Mouse (Mus musculus) liver, embryonic 13.5 days (tissue): ENCODE measurements around the gene Ttc39d. TPM values are rescaled to one million over a fixed set of nuclear protein-coding genes. Genes with fewer than 3 reads are reported as not detected.

ENCODE experiments used
- ATAC-seq: fragments of 200-750 bp; cut with Nextera tagmentation; 2 replicates; pipeline ENCODE4 v1.8.0; 2017; ENCODE audit warnings: low read depth, mild to moderate bottlenecking, moderate number of reproducible peaks, moderate library complexity
- DNase-seq: peaks from one replicate; pipeline ENCODE4 v3.0.0; 2022
- H3K27ac ChIP-seq: fragments of 300-500 bp; sonication (generic); 2 replicates; pipeline ENCODE4 v1.5.1; 2015; ENCODE audit warnings: moderate library complexity, mild to moderate bottlenecking, inconsistent platforms
- H3K27me3 ChIP-seq: fragments of 300-500 bp; sonication (generic); 2 replicates; pipeline ENCODE4 v1.6.1; 2015; ENCODE audit warnings: mild to moderate bottlenecking, inconsistent platforms
- H3K36me3 ChIP-seq: fragments of 300-500 bp; sonication (generic); 2 replicates; pipeline ENCODE4 v1.6.1; 2015; ENCODE audit warnings: mild to moderate bottlenecking, inconsistent platforms
- H3K4me1 ChIP-seq: fragments of 300-500 bp; sonication (generic); replicated peaks from 2 replicates; pipeline ENCODE4 v1.6.1; 2015; ENCODE audit warnings: inconsistent platforms
- H3K4me2 ChIP-seq: fragments of 300-500 bp; sonication (generic); 2 replicates; pipeline ENCODE4 v1.6.1; 2015; ENCODE audit warnings: inconsistent platforms, mild to moderate bottlenecking, moderate library complexity
- H3K4me3 ChIP-seq: fragments of 300-500 bp; sonication (generic); replicated peaks from 2 replicates; pipeline ENCODE4 v1.5.1; 2015; ENCODE audit warnings: mild to moderate bottlenecking, inconsistent platforms
- H3K9ac ChIP-seq: fragments of 300-500 bp; sonication (generic); 2 replicates; pipeline ENCODE4 v1.6.1; 2015; ENCODE audit warnings: mild to moderate bottlenecking, inconsistent platforms
- H3K9me3 ChIP-seq: fragments of 300-500 bp; sonication (generic); replicated peaks from 2 replicates; pipeline ENCODE4 v1.6.1; 2016; ENCODE audit warnings: inconsistent platforms
- WGBS: fragments of 180-500 bp; shearing (Covaris S2); methylation state at CpG from one replicate; pipeline ENCODE4 v1.1.7; 2015; ENCODE audit not compliant: insufficient replicate concordance; 5-methylcytosine and 5-hydroxymethylcytosine counted together
- polyA plus RNA-seq: library from polyadenylated mRNA; unstranded; fragments of >200 nt; fragmentation: Nextera tagmentation; extraction: Ambion mirVana; gene quantifications from 2 replicates; pipeline ENCODE4 v1.2.1, GENCODE M21; 2015

The Ttc39d gene
- polyA plus RNA-seq, 1 experiment from 2014 or later, result not detected

- 72% methylated on average over 5 of the region's 5 CpGs for WGBS
- Histone ChIP-seq H3K4me2 (no peak overlapping the region), H3K9ac (no peak overlapping the region), H3K36me3 (peaks cover 18% of the 10 kb centered on the region), H3K4me3 (no peak overlapping the region), H3K27me3 (no peaks in the 10 kb centered on the region), H3K27ac (no peak overlapping the region), H3K4me1 (peaks cover 18% of the 10 kb centered on the region), H3K9me3 (no peaks in the 10 kb centered on the region)
- no peak for DNase-seq
- ATAC-seq, result no peak; the same call in 1 of the 2 replicates
Measured at GRCm38 (mm10) chr17:80233844-80234243, 26.6 kb downstream of the Ttc39d start.

GRCm38 (mm10) chr17:80234376-80234775 is 27.1 kb downstream of the Ttc39d start:
- Histone ChIP-seq H3K9me3 (no peaks in the 10 kb centered on the region), H3K27ac (no peak overlapping the region), H3K4me3 (no peak overlapping the region), H3K36me3 (peaks cover 16% of the 10 kb centered on the region), H3K9ac (no peak overlapping the region), H3K4me2 (no peak overlapping the region), H3K4me1 (peaks cover 18% of the 10 kb centered on the region), H3K27me3 (no peaks in the 10 kb centered on the region)
- ATAC-seq (no peak), DNase-seq (no peak)
- WGBS, result 74% methylated on average over 7 of the region's 7 CpGs

GRCm38 (mm10) chr17:80235477-80235876 is 28.2 kb downstream of the Ttc39d start:
- Histone ChIP-seq H3K4me1 (peaks cover 18% of the 10 kb centered on the region), H3K27me3 (no peaks in the 10 kb centered on the region), H3K4me2 (no peak overlapping the region), H3K27ac (no peak overlapping the region), H3K36me3 (peaks cover 24% of the 10 kb centered on the region), H3K9me3 (no peaks in the 10 kb centered on the region), H3K4me3 (no peak overlapping the region), H3K9ac (no peak overlapping the region)
- DNase-seq (no peak), ATAC-seq (no peak)
- WGBS, result 69% methylated on average over 3 of the region's 3 CpGs

- Histone ChIP-seq H3K4me1 (peaks cover 11% of the 10 kb centered on the region), H3K27me3 (no peaks in the 10 kb centered on the region), H3K9me3 (no peaks in the 10 kb centered on the region), H3K36me3 (peaks cover 30% of the 10 kb centered on the region), H3K27ac (no peak overlapping the region), H3K4me2 (no peak overlapping the region), H3K9ac (no peak overlapping the region), H3K4me3 (no peak overlapping the region)
- 73% methylated on average over 3 of the region's 3 CpGs for WGBS
- no peak for DNase-seq
- no peak for ATAC-seq
Measured at GRCm38 (mm10) chr17:80236805-80237204, 29.5 kb downstream of the Ttc39d start.

- peaks cover 36% of the 10 kb centered on the region for H3K36me3 ChIP-seq
- no peak overlapping the region for H3K4me3 ChIP-seq
- peaks cover 6% of the 10 kb centered on the region for H3K4me1 ChIP-seq
- no peak overlapping the region for H3K9ac ChIP-seq
- no peak overlapping the region for H3K27ac ChIP-seq
- ATAC-seq (no peak), DNase-seq (no peak)
- no peaks in the 10 kb centered on the region for H3K27me3 ChIP-seq
- 79% methylated on average over 5 of the region's 5 CpGs for WGBS
- H3K4me2 ChIP-seq, result no peak overlapping the region
- H3K9me3 ChIP-seq, result no peaks in the 10 kb centered on the region
Measured at GRCm38 (mm10) chr17:80237475-80237874, 30.2 kb downstream of the Ttc39d start.

GRCm38 (mm10) chr17:80241594-80241993 is 34.3 kb downstream of the Ttc39d start:
- Histone ChIP-seq H3K4me3 (no peak overlapping the region), H3K9ac (no peak overlapping the region), H3K4me1 (0 out of 2 replicates have a peak, but pooled peaks cover 5% of the 10 kb centered on the region), H3K36me3 (peaks cover 56% of the 10 kb centered on the region), H3K27me3 (no peaks in the 10 kb centered on the region), H3K9me3 (no peaks in the 10 kb centered on the region), H3K4me2 (no peak overlapping the region), H3K27ac (no peak overlapping the region)
- ATAC-seq (no peak), DNase-seq (no peak)
- 82% methylated on average over 9 of the region's 9 CpGs for WGBS

GRCm38 (mm10) chr17:80243116-80243515 is 35.9 kb downstream of the Ttc39d start:
- H3K36me3 ChIP-seq, result peaks cover 63% of the 10 kb centered on the region
- H3K4me2 ChIP-seq, result no peak overlapping the region
- H3K4me1 ChIP-seq, result 0 out of 2 replicates have a peak, but pooled peaks cover 5% of the 10 kb centered on the region
- 68% methylated on average over 13 of the region's 13 CpGs for WGBS
- H3K4me3 ChIP-seq, result no peak overlapping the region
- H3K27ac ChIP-seq, result peak overlapping the region; percentile 54; the same call in 1 of the 2 replicates
- no peaks in the 10 kb centered on the region for H3K27me3 ChIP-seq
- H3K9ac ChIP-seq, result no peak overlapping the region
- peak; percentile 72 for ATAC-seq
- DNase-seq, result no peak
- H3K9me3 ChIP-seq, result no peaks in the 10 kb centered on the region

GRCm38 (mm10) chr17:80252757-80253525 is 45.7 kb downstream of the Ttc39d start:
- H3K9me3 ChIP-seq, result no peaks in the 10 kb centered on the region
- no peaks in the 10 kb centered on the region for H3K27me3 ChIP-seq
- no peak overlapping the region for H3K4me3 ChIP-seq
- H3K9ac ChIP-seq, result no peak overlapping the region
- H3K4me1 ChIP-seq, result peaks cover 7% of the 10 kb centered on the region
- DNase-seq (no peak), ATAC-seq (0 out of 2 replicates have a peak, but pooled peaks have one; percentile 29)
- no peak overlapping the region for H3K27ac ChIP-seq
- H3K36me3 ChIP-seq, result peaks cover 71% of the 10 kb centered on the region
- WGBS, result 73% methylated on average over 13 of the region's 13 CpGs
- no peak overlapping the region for H3K4me2 ChIP-seq

GRCm38 (mm10) chr17:80254421-80254820 is 47.2 kb downstream of the Ttc39d start:
- H3K4me2 ChIP-seq, result no peak overlapping the region
- 85% methylated on average over 5 of the region's 5 CpGs for WGBS
- no peak; the same call in 1 of the 2 replicates for ATAC-seq
- no peaks in the 10 kb centered on the region for H3K9me3 ChIP-seq
- H3K4me1 ChIP-seq, result peaks cover 7% of the 10 kb centered on the region
- H3K27me3 ChIP-seq, result no peaks in the 10 kb centered on the region
- H3K9ac ChIP-seq, result no peak overlapping the region
- H3K36me3 ChIP-seq, result peaks cover 74% of the 10 kb centered on the region
- no peak for DNase-seq
- H3K27ac ChIP-seq, result no peak overlapping the region; the same call in 1 of the 2 replicates
- no peak overlapping the region for H3K4me3 ChIP-seq

GRCm38 (mm10) chr17:80255208-80255607 is 47.9 kb downstream of the Ttc39d start:
- H3K4me2 ChIP-seq, result 0 out of 2 replicates have a peak overlapping the region, but pooled peaks have one; percentile 3
- ATAC-seq, result peak; percentile 67
- no peaks in the 10 kb centered on the region for H3K9me3 ChIP-seq
- no peaks in the 10 kb centered on the region for H3K27me3 ChIP-seq
- H3K9ac ChIP-seq, result no peak overlapping the region
- peaks cover 71% of the 10 kb centered on the region for H3K36me3 ChIP-seq
- no peak overlapping the region for H3K27ac ChIP-seq
- WGBS, result 46% methylated on average over 13 of the region's 13 CpGs
- peak; percentile 9 for DNase-seq
- peaks cover 7% of the 10 kb centered on the region for H3K4me1 ChIP-seq
- H3K4me3 ChIP-seq, result no peak overlapping the region

- 84% methylated on average over 4 of the region's 4 CpGs for WGBS
- no peaks in the 10 kb centered on the region for H3K4me1 ChIP-seq
- peaks cover 57% of the 10 kb centered on the region for H3K36me3 ChIP-seq
- no peak overlapping the region for H3K9ac ChIP-seq
- H3K27me3 ChIP-seq, result no peaks in the 10 kb centered on the region
- no peak overlapping the region for H3K4me3 ChIP-seq
- ATAC-seq (no peak), DNase-seq (no peak)
- H3K27ac ChIP-seq, result no peak overlapping the region
- H3K4me2 ChIP-seq, result no peak overlapping the region
- no peaks in the 10 kb centered on the region for H3K9me3 ChIP-seq
Measured at GRCm38 (mm10) chr17:80267065-80267464, 59.8 kb downstream of the Ttc39d start.
